Mouse (Mus musculus) monocyte, adult 2 months (primary cell): Measurements from ENCODE around the gene Ntm.

ENCODE experiments used
- DNase-seq, 2 experiments: peaks; one replicate each; pipeline ENCODE4 v3.0.0; 2022; ENCODE audit warnings: low spot score in 2 of 2, low read depth in 1 of 2

Ntm gene

GRCm38 (mm10) chr9:29194265-29194664 is 768.7 kb downstream of the Ntm start:
- no peak for DNase-seq

DNA sequence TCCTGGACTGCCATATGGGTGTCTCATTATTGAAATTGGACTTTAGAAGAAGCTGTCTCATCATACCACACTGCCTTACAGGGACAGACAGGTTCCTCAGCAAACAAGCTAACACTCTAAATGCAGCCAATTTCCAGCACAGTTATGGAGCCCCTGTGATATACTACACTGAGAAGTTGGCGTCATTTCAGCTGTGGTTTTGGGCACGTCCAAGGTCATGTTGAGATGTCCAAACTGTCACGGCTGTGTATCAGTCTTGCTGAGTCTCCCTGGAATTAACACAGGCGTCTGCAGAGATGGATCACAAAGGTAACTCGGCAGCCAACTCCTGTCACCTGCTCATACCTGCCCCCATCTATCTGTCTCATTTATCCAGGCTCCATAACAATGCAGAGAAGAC is 779.9 kb downstream of the Ntm start:
- DNase-seq: no peak

GRCm38 (mm10) chr9:29181661-29182060 is 781.3 kb downstream of the Ntm start:
- no peak for DNase-seq

DNA sequence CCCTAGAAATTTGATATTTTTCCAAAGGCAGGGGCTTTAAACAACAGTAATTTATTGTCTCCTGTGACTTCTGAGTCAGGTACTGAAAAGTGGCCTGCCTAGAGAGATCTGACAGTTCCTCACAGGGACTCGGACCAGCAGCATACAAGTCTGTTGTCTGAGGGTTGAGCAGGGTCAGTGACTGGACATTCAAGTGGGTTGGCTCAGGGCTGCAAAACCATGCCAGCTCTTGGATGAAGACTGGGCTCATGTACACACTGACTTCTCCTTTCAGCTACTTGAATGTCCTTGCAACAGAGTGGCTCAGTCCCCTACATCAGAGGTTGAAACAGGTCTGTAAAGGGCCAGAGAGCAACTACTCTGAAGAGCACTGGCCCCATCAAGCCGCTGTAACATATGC is 797.2 kb downstream of the Ntm start:
- no peak for DNase-seq

GRCm38 (mm10) chr9:29161059-29161642 is 801.8 kb downstream of the Ntm start:
- DNase-seq: no peak

DNA sequence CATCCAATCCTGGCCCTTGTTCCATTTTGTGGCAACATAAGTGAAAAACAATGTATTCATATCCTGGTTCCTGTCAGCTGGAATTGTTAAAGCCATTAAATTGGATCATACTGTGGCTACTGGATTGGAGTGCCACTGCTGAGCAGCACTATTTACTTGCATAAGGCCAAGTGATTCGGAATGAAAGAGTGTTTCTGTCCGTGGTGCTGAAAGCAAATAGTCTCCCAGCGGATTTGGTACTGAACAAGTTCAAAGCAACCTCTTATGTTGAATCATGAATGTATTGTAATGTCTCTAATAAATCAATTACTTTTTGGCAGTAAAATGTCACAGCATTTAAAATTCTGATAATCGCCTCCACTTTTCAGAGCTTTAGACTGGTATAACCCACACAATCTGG is 817.0 kb downstream of the Ntm start:
- DNase-seq: no peak

DNA sequence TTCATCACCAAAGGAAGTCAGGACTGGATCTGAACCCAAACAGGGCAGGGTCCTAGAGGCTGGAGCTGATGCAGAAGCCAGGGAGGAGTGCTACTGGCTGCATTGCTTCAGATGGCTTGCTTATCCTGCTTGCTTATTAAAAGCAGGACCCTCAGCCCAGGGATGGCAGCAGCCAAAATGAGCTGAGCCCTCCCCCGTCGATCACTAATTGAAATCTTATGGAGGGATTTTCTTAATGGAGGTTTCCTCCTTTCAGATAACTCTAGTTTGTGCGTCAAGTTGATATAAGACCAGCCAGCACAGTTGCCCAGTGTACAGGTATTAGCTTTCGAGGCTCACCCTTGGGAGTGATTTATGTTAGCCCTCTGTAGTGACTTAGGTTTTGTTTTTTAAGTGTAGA is 826.9 kb downstream of the Ntm start:
- no peak for DNase-seq

GRCm38 (mm10) chr9:29130717-29131292 is 832.1 kb downstream of the Ntm start:
- DNase-seq: no peak

DNA sequence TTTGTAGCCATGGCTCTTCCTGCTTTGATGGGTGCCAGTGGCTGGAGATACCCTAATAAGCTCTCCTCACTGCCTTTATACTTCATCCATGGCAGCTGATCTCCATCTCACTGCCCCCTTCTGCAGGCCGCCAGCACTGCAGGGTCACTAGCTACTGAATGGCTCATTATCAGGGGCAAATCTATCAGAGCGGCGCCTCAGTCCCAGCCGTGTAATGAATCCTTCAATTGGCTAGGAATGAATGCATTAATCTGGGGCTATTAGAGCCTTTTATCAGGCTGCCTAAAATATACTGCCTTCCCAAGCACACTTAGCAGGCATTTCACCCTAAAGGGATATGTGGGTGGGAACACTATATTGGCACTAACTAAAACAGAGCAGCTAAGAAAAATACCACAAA is 832.6 kb downstream of the Ntm start:
- no peak for DNase-seq

GRCm38 (mm10) chr9:29128416-29128815 is 834.5 kb downstream of the Ntm start:
- DNase-seq: no peak

DNA sequence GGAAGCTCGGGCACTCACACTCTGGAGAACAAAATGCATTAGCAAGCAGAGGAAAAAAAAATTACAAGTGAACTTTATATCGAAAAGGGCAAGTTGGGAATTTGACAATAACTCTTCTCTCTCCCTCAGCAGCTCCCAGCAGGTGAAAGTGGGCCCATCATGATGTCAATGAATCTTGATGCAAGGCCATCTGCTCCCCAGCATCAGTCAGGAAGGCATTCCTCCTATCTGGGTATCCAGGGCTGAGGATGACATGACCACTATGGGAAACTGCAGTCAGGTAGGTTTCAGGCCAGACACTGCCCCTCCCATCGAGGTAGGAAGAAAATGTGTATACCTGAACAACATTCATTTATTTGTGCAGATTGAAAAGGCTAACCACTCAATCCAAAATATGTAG is 838.5 kb downstream of the Ntm start:
- DNase-seq: no peak

DNA sequence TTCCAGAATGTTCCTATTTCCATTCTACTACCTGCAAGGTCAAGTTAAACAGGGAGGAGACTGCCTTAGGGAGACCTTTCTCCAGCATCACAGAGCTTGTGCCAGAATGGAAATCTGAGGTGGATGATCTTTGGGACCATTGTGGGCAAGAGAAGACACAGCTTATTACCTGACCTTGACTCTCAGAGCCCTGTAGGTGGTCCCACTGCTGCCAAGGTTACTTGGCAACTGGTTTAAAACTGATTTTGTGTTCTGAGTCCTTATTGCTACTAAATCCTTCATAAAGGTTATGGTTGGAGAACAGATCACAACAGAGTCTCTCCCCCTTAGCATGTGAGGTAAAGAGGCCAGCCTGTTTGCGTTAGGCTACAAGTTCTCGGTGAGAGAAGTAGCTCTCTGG is 839.1 kb downstream of the Ntm start:
- DNase-seq: no peak

GRCm38 (mm10) chr9:29117561-29118112 is 845.3 kb downstream of the Ntm start:
- DNase-seq: no peak

- no peak for DNase-seq
Measured at GRCm38 (mm10) chr9:29115337-29115736, 847.6 kb downstream of the Ntm start.

DNA sequence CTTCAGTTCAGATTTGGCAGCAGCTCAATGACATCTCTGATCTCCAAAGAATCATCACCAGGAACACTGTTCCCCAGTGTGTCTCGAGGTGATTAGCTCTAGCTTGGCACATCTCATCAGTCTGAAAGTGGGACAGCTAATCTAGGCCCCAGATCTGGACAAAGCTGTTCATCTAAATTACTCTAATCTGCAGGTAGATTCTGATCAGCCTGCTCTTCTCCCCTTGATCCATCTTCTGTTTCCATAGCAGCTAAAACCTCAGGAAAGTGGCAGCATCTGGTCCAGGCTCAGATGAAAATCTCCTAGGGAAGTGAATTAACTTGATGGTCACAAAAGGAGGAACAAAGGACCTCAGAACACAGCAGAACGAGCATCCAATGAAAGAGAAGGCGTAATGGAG is 856.2 kb downstream of the Ntm start:
- DNase-seq: no peak

DNA sequence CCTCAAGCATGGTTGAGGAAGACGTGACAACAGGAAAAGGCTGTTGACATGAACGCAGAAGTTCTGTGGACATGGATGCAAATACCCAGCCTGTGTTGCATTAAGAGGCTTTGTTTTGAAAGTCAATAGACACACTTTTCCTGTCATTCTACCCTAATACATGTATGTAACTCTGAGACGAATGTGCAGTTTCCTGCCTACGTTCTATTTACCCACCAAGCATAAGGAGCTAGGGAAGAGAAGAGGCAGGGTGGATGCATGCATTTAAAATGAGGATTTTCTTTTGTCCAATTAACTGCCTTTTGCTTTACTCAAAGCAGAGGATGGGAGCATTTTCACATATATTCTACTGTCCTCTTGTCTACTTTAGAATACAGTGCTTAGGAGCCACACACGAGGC is 858.5 kb downstream of the Ntm start:
- DNase-seq: no peak

GRCm38 (mm10) chr9:29103993-29104392 is 858.9 kb downstream of the Ntm start:
- no peak for DNase-seq

- no peak for DNase-seq
Measured at GRCm38 (mm10) chr9:29100624-29101023, 862.3 kb downstream of the Ntm start.

DNA sequence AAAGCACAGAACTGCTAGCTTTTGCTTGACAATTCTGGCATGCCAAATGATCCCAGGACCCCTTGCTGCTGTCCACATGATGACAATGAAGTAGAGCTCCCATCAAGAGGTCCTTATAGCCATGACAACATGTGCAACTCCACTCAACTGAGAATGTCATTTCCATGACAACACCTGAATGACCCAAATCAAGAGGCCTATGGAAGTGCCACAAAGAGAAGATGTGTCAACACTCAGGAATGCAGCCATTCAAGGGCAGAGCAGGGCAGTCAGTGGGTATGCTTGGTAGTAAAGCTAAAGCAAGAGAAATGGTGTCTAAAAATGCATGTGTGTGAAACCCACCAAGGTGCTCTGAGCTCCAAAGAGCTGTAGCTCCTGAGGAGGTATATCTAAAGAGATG is 870.5 kb downstream of the Ntm start:
- no peak for DNase-seq

DNA sequence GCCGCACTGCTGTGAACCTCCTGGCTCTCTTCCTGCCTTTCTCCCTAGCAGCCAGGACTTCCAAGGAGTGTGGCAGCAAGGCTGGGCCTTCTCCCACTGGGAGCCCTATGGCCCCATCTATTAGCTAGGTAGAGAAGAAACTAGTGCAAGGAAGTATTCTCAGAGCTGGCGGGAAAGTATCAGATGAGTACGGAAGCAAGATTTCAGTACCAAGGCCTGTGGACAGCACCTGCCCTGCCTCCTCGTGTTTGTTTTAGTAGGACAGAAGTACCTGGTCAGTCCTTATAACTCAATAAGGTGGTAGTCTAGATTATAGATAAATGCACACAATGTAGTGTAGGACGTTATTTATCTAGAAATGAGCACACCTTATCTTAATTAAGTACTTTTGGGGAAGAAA is 874.3 kb downstream of the Ntm start:
- no peak for DNase-seq

DNA sequence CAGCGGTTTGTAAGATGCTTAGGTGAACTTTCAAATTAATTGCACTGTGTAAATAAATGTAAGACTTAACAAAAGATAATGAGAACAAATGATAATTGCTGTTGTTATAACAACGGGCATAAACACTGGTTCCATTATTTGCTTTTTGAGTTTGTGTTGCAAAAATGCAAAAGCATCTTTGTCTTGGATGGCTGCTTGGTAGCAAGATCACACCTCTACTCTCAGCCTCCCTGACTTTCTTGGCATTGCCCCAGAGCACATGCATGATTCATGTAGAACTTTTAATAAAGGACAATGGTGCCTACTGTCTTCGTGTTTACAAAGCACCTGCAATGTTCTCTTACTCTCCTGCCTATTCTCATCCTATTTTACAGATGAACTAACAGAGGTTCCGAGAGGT is 875.3 kb downstream of the Ntm start:
- DNase-seq: no peak

DNA sequence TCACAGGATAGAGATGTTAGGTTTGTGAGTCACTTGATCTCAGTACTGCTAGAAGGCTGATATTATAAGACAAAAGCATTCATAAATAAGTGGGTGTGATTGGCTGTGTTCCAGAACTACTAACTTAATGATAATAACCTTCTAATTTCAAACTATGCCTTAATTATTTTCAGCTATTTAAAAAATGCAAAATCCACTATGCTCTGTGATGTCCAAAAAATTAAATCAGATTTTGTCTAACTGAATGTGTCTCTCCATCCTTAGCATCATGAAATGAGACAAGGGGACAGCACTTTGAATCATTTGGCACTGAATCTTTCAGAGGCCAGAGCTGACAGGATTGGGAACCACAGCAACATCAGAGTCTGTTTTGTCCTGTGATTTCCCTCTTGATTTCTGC is 875.8 kb downstream of the Ntm start:
- no peak for DNase-seq

DNA sequence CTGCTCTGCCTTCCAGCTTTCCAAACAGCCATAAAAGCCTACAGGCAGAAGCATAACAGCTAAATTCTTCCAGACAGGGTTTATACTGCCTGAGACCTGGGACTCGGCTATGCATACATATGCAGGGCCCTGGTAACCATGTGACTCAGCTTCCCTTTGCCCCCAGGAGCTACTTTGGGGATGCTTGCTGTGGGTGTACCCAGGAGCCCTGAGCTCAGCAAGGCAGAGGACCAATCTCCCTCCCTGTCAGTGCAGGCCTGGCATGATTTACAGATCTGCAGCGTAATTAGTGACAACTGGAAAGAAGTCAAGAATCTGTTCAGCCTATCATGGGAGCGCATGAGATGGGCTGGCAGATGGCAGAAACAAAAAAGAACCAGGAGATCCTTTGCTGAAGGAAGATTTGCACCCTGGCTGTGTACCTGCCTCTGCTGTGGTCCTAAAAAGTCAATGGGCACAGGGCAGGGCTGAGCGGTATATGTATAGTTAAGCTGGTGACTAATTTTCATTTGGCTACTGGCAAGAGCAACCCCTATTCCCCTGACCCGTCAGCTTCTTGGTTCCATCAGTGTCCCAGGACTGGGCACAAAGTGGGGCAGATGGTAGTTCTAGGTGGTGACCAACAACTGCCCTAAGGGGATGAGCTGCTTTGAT is 886.9 kb downstream of the Ntm start:
- no peak for DNase-seq
